ENCODE assay signal across 8 mouse cellular contexts in the genomic region with DNA sequence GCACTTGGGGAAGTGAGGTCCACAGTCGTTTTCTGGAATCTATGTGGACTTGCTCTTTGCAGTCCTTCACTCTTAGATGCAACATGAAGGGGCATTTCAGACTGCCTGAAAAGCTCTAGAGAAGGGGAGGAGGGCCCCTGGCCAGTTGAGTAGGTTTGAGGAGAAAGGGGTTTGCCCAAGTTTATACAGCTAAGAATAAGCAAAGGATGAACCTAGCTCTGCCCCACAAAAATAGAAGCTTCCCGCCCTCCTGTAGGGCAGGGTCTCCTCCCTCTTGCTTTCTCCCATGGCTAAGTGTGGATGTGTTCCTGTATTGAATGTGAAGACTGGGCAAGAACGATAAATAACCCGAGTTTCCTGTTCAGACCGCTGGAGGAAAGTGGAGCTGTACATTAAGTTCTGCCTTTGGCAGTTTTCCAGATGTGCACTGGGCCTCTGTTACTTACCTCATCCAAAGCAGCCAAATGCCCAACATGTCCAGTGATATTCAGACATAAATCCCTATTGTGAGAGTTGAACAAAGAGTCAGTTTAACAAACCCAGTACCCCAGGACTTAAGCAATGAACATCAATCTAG. TPM values are rescaled to one million over a fixed set of nuclear protein-coding genes. Genes with fewer than 3 reads are reported as not detected.
DNase-seq lines count a peak whose midpoint lies in the region; ATAC-seq and TF ChIP-seq lines count a peak whose summit lies in the region.

No protein-coding gene starts in this region.

- H3K9ac ChIP-seq in embryonic facial prominence, embryonic 15.5 days, result peak overlapping the region; percentile 51; the same call in 1 of the 2 replicates
- peak overlapping the region; percentile 76 for H3K9ac ChIP-seq in hindbrain, embryonic 14.5 days
- no peak overlapping the region for H3K9ac ChIP-seq in liver, embryonic 14.5 days (replicated peaks)
- peak overlapping the region; percentile 84 for H3K9ac ChIP-seq in stomach, postnatal 0 days (ENCODE audit: low read length)

- H3K36me3 ChIP-seq in embryonic facial prominence, embryonic 15.5 days, result no peaks in the 10 kb centered on the region
- no peaks in the 10 kb centered on the region for H3K36me3 ChIP-seq in hindbrain, embryonic 14.5 days (replicated peaks; ENCODE audit: control insufficient read depth, insufficient read depth)
- no peaks in the 10 kb centered on the region for H3K36me3 ChIP-seq in liver, embryonic 14.5 days (replicated peaks; ENCODE audit: control insufficient read depth, insufficient read depth, low read depth)
- no peaks in the 10 kb centered on the region for H3K36me3 ChIP-seq in stomach, postnatal 0 days (ENCODE audit: control insufficient read depth, insufficient read depth, low read length)

- H3K4me2 ChIP-seq in embryonic facial prominence, embryonic 15.5 days (replicated peaks), result peak overlapping the region; percentile 92
- peak overlapping the region; percentile 75 for H3K4me2 ChIP-seq in hindbrain, embryonic 14.5 days (replicated peaks)
- H3K4me2 ChIP-seq in liver, embryonic 14.5 days (ENCODE audit: low read depth), result peak overlapping the region; percentile 62; the same call in 1 of the 2 replicates
- peak overlapping the region; percentile 91 for H3K4me2 ChIP-seq in stomach, postnatal 0 days (replicated peaks; ENCODE audit: low read depth)

- ATAC-seq in embryonic facial prominence, embryonic 15.5 days (ENCODE audit: insufficient number of reproducible peaks, low FRiP score, low TSS enrichment, low read depth), result peak; percentile 41; the same call in 1 of the 2 replicates
- peak; percentile 10; the same call in 1 of the 2 replicates for ATAC-seq in hindbrain, embryonic 14.5 days (ENCODE audit: low FRiP score)
- ATAC-seq in liver, embryonic 14.5 days (ENCODE audit: insufficient read depth), result no peak
- peak; percentile 28 for ATAC-seq in stomach, postnatal 0 days (ENCODE audit: low FRiP score, low TSS enrichment)

- DNase-seq in kidney, adult 11 months, result peak; percentile 35
- no peak for DNase-seq in kidney, postnatal 36 days
- DNase-seq in hindbrain, embryonic 14.5 days (ENCODE audit: low spot score), result peak; percentile 56
- no peak for DNase-seq in liver, embryonic 14.5 days (ENCODE audit: low read depth in 3 of 3, low spot score in 3 of 3)
- DNase-seq in stomach, postnatal 0 days (ENCODE audit: low spot score), result peak; percentile 18
- DNase-seq in MN1 (ENCODE audit: low spot score), result no peak
- DNase-seq in cerebellum, postnatal 25 days, result no peak

- TF ChIP-seq CTCF in liver, embryonic 14.5 days (IDR thresholded peaks at IDR 0.05; ENCODE audit: low read depth), result no peak
- peak; percentile 37; the same call in 1 of the 2 replicates for TF ChIP-seq CTCF in stomach, postnatal 0 days (IDR thresholded peaks at IDR 0.05; ENCODE audit: low read depth)

- peak overlapping the region; percentile 90 for H3K27ac ChIP-seq in embryonic facial prominence, embryonic 15.5 days (replicated peaks)
- no peak overlapping the region for H3K27ac ChIP-seq in hindbrain, embryonic 14.5 days
- H3K27ac ChIP-seq in liver, embryonic 14.5 days, result no peak overlapping the region
- H3K27ac ChIP-seq in stomach, postnatal 0 days (replicated peaks), result peak overlapping the region; percentile 93

- 6% methylated on average over 5 of the region's 5 CpGs for WGBS in embryonic facial prominence, embryonic 15.5 days
- 10% methylated on average over 5 of the region's 5 CpGs for WGBS in hindbrain, embryonic 14.5 days
- 2% methylated on average over 5 of the region's 5 CpGs for WGBS in liver, embryonic 14.5 days (ENCODE audit: insufficient replicate concordance)
- WGBS in stomach, postnatal 0 days, result under 1% methylated on average over 5 of the region's 5 CpGs

- no peaks in the 10 kb centered on the region for H3K9me3 ChIP-seq in embryonic facial prominence, embryonic 15.5 days (replicated peaks)
- H3K9me3 ChIP-seq in hindbrain, embryonic 14.5 days (ENCODE audit: control insufficient read depth, low read length), result no peaks in the 10 kb centered on the region
- no peaks in the 10 kb centered on the region for H3K9me3 ChIP-seq in liver, embryonic 14.5 days (ENCODE audit: control insufficient read depth, low read length)
- H3K9me3 ChIP-seq in stomach, postnatal 0 days (ENCODE audit: control insufficient read depth, low read length), result no peaks in the 10 kb centered on the region

- H3K27me3 ChIP-seq in embryonic facial prominence, embryonic 15.5 days, result no peaks in the 10 kb centered on the region
- H3K27me3 ChIP-seq in hindbrain, embryonic 14.5 days (ENCODE audit: control insufficient read depth, insufficient read depth, low read length), result peaks cover 9% of the 10 kb centered on the region; the same call in 1 of the 2 replicates
- H3K27me3 ChIP-seq in liver, embryonic 14.5 days (ENCODE audit: control insufficient read depth, insufficient read depth, low read length), result peaks cover 20% of the 10 kb centered on the region
- no peaks in the 10 kb centered on the region for H3K27me3 ChIP-seq in stomach, postnatal 0 days (ENCODE audit: control insufficient read depth, insufficient read depth, low read length)

- no peak for TF ChIP-seq EP300 in liver, embryonic 14.5 days (IDR thresholded peaks at IDR 0.05; ENCODE audit: low read depth)
- no peak for TF ChIP-seq EP300 in stomach, postnatal 0 days (optimal IDR thresholded peaks at IDR 0.05)

- H3K4me3 ChIP-seq in embryonic facial prominence, embryonic 15.5 days (replicated peaks), result peak overlapping the region; percentile 70
- H3K4me3 ChIP-seq in hindbrain, embryonic 14.5 days (replicated peaks; ENCODE audit: low read length), result peak overlapping the region; percentile 72
- H3K4me3 ChIP-seq in liver, embryonic 14.5 days (ENCODE audit: insufficient read depth in 1 of 2, low read depth in 2 of 2, low read length in 2 of 2), result peak overlapping the region in 1 of 2 experiments; percentile 17; a peak in 1 of 4 replicates
- peak overlapping the region; percentile 77 for H3K4me3 ChIP-seq in stomach, postnatal 0 days (ENCODE audit: low read depth, low read length)

- peaks cover 21% of the 10 kb centered on the region; the same call in 1 of the 2 replicates for H3K4me1 ChIP-seq in embryonic facial prominence, embryonic 15.5 days
- peaks cover 5% of the 10 kb centered on the region for H3K4me1 ChIP-seq in hindbrain, embryonic 14.5 days (replicated peaks; ENCODE audit: control insufficient read depth, insufficient read depth, low read length)
- no peaks in the 10 kb centered on the region for H3K4me1 ChIP-seq in liver, embryonic 14.5 days (replicated peaks; ENCODE audit: control insufficient read depth in 2 of 2, insufficient read depth in 2 of 2, low read length in 1 of 2)
- H3K4me1 ChIP-seq in stomach, postnatal 0 days (replicated peaks; ENCODE audit: control insufficient read depth, insufficient read depth), result no peaks in the 10 kb centered on the region

RNA-seq across cellular contexts. Expression of a gene that starts 0.5 kb away (rescaled TPM):
- polyA plus RNA-seq in embryonic facial prominence, embryonic 15.5 days (2015; fragmentation: Nextera tagmentation; extraction: Ambion mirVana), result 6.7 and 8.0 TPM in 2 replicates
- 1.0 and 1.6 TPM in 2 replicates for polyA plus RNA-seq in hindbrain, embryonic 14.5 days (2014; fragmentation: Nextera tagmentation; extraction: Ambion mirVana)
- 0.50 and 0.89 TPM in 2 replicates for polyA plus RNA-seq in liver, embryonic 14.5 days (2012; rRNA removed)
- polyA plus RNA-seq in liver, embryonic 14.5 days (2014; fragmentation: Nextera tagmentation; extraction: Ambion mirVana), result 0.67 and 0.86 TPM in 2 replicates
- polyA plus RNA-seq in stomach, postnatal 0 days (2015; fragmentation: Nextera tagmentation; extraction: Ambion mirVana), result 2.3 and 3.8 TPM in 2 replicates

Comparison
In these comparisons a context has a peak if more than half of its experiments do, and no peak if none do; other contexts are left out.
1. DNase-seq: peak in kidney, adult 11 months (single experiment), hindbrain, embryonic 14.5 days (single experiment) and stomach, postnatal 0 days (single experiment); none in kidney, postnatal 36 days (0 of 2), liver, embryonic 14.5 days (0 of 3), MN1 (single experiment) and cerebellum, postnatal 25 days (0 of 2).
2. H3K27ac ChIP-seq: peak in embryonic facial prominence, embryonic 15.5 days (single experiment) and stomach, postnatal 0 days (single experiment); none in hindbrain, embryonic 14.5 days (single experiment) and liver, embryonic 14.5 days (single experiment).
3. Peak in every context shown above with its lines, with median percentiles within 50 percentile points of each other: H3K4me2 ChIP-seq.